Mouse (Mus musculus) megakaryocyte progenitor cell, adult 5-6 weeks (primary cell): ENCODE measurements around the gene Fcer1g. TPM values are rescaled to one million over a fixed set of nuclear protein-coding genes. Genes with fewer than 3 reads are reported as not detected.

ENCODE experiments used
- ATAC-seq: replicated peaks from 2 replicates; pipeline ENCODE4 v1.8.0; 2016; ENCODE audit warnings: mild to moderate bottlenecking, moderate TSS enrichment, inconsistent platforms; ENCODE audit not compliant: poor library complexity
- total RNA-seq, 2 experiments: library from RNA; stranded (forward) in 1 of 2; stranded (reverse) in 1 of 2; fragments of 157-497, 149-512 nt in 1 of 2; fragments of 200-1000 nt in 1 of 2; gene quantifications; 2 replicates each; pipeline versions ENCODE4 v1.2.3 to v1.2.4; 2015 to 2017

Gene Fcer1g
- total RNA-seq (2015) (293 and 379 TPM in 2 replicates), total RNA-seq (2017) (101 and 178 TPM in 2 replicates)

GRCm38 (mm10) chr1:171234126-171234525, at the start of gene Fcer1g:
Gene Fcer1g (minus strand): TSS chr1:171234365.
- ATAC-seq = peak; percentile 67

- ATAC-seq = no peak
Measured at GRCm38 (mm10) chr1:171283188-171284160, 49.3 kb upstream of the Fcer1g start.

- no peak for ATAC-seq
Measured at GRCm38 (mm10) chr1:171282086-171282805, 48.1 kb upstream of the Fcer1g start.

- ATAC-seq = peak; percentile 56
Measured at GRCm38 (mm10) chr1:171281528-171281923, 47.4 kb upstream of the Fcer1g start.

GRCm38 (mm10) chr1:171280916-171281527, 46.9 kb upstream of the Fcer1g start, which contains the start of gene Ppox:
Gene Ppox (minus strand): TSS chr1:171281186.
- peak; percentile 85 for ATAC-seq

GRCm38 (mm10) chr1:171280250-171280915, 46.2 kb upstream of the Fcer1g start:
- peak; percentile 13 for ATAC-seq

- no peak for ATAC-seq
Measured at GRCm38 (mm10) chr1:171279721-171280120, 45.6 kb upstream of the Fcer1g start.

GRCm38 (mm10) chr1:171279012-171279705, 45.0 kb upstream of the Fcer1g start:
- no peak for ATAC-seq

- no peak for ATAC-seq
Measured at GRCm38 (mm10) chr1:171278436-171278835, 44.3 kb upstream of the Fcer1g start.

GRCm38 (mm10) chr1:171277736-171278135, 43.6 kb upstream of the Fcer1g start:
- no peak for ATAC-seq

GRCm38 (mm10) chr1:171276110-171276748, 42.1 kb upstream of the Fcer1g start:
- ATAC-seq = no peak

GRCm38 (mm10) chr1:171275144-171275734, 41.1 kb upstream of the Fcer1g start:
- ATAC-seq = no peak

- peak; percentile 30 for ATAC-seq
Measured at GRCm38 (mm10) chr1:171274171-171274570, 40.0 kb upstream of the Fcer1g start.

GRCm38 (mm10) chr1:171272086-171272485, 37.9 kb upstream of the Fcer1g start:
- peak; percentile 30 for ATAC-seq

- no peak for ATAC-seq
Measured at GRCm38 (mm10) chr1:171271622-171272021, 37.5 kb upstream of the Fcer1g start.

- ATAC-seq = no peak
Measured at GRCm38 (mm10) chr1:171271196-171271595, 37.0 kb upstream of the Fcer1g start.

- peak; percentile 30 for ATAC-seq
Measured at GRCm38 (mm10) chr1:171270573-171270900, 36.4 kb upstream of the Fcer1g start.

GRCm38 (mm10) chr1:171269848-171270572, 35.8 kb upstream of the Fcer1g start, which contains the start of gene B4galt3:
Gene B4galt3 (plus strand): TSS chr1:171270328.
- ATAC-seq = peak; percentile 89
